Mouse (Mus musculus): ENCODE results near the gene Corin.

The Corin gene

GRCm38 (mm10) chr5:72443007-72443406, 61.3 kb downstream of the Corin start:
- no peak for DNase-seq (ENCODE audit: low spot score in 2 of 2)

GRCm38 (mm10) chr5:72441181-72441580, 63.1 kb downstream of the Corin start:
- no peak for DNase-seq (ENCODE audit: low spot score in 2 of 2)

- no peak for DNase-seq (ENCODE audit: low spot score in 2 of 2)
Measured at GRCm38 (mm10) chr5:72435085-72435484, 69.2 kb downstream of the Corin start.

GRCm38 (mm10) chr5:72431856-72432255, 72.4 kb downstream of the Corin start:
- DNase-seq (ENCODE audit: low spot score in 2 of 2): no peak

GRCm38 (mm10) chr5:72427556-72427955, 76.7 kb downstream of the Corin start:
- DNase-seq (ENCODE audit: low spot score in 2 of 2): no peak

GRCm38 (mm10) chr5:72425342-72426010, 78.8 kb downstream of the Corin start:
- DNase-seq (ENCODE audit: low spot score in 2 of 2): no peak

- DNase-seq (ENCODE audit: low spot score in 2 of 2): no peak
Measured at GRCm38 (mm10) chr5:72411874-72412329, 92.4 kb downstream of the Corin start.

GRCm38 (mm10) chr5:72410841-72411240, 93.4 kb downstream of the Corin start:
- DNase-seq (ENCODE audit: low spot score in 2 of 2): no peak

GRCm38 (mm10) chr5:72403376-72403775, 100.9 kb downstream of the Corin start:
- no peak for DNase-seq (ENCODE audit: low spot score in 2 of 2)

GRCm38 (mm10) chr5:72402913-72403312, 101.4 kb downstream of the Corin start:
- no peak for DNase-seq (ENCODE audit: low spot score in 2 of 2)

- DNase-seq (ENCODE audit: low spot score in 2 of 2): no peak
Measured at GRCm38 (mm10) chr5:72401778-72402177, 102.5 kb downstream of the Corin start.

GRCm38 (mm10) chr5:72401251-72401650, 103.0 kb downstream of the Corin start:
- DNase-seq (ENCODE audit: low spot score in 2 of 2): no peak

- DNase-seq (ENCODE audit: low spot score in 2 of 2): no peak
Measured at GRCm38 (mm10) chr5:72382148-72382547, 122.1 kb downstream of the Corin start.

GRCm38 (mm10) chr5:72380616-72381015, 123.7 kb downstream of the Corin start:
- DNase-seq (ENCODE audit: low spot score in 2 of 2): no peak

- no peak for DNase-seq (ENCODE audit: low spot score in 2 of 2)
Measured at GRCm38 (mm10) chr5:72368004-72368403, 136.3 kb downstream of the Corin start.

GRCm38 (mm10) chr5:72365801-72366200, 138.5 kb downstream of the Corin start:
- no peak for DNase-seq (ENCODE audit: low spot score in 2 of 2)

GRCm38 (mm10) chr5:72363838-72364237, 140.4 kb downstream of the Corin start:
- DNase-seq (ENCODE audit: low spot score in 2 of 2): no peak

- no peak for DNase-seq (ENCODE audit: low spot score in 2 of 2)
Measured at GRCm38 (mm10) chr5:72353746-72354145, 150.5 kb downstream of the Corin start.

- DNase-seq (ENCODE audit: low spot score in 2 of 2): peak in 1 of 2 experiments; percentile 21
Measured at GRCm38 (mm10) chr5:72350081-72350758, 154.1 kb downstream of the Corin start.

- no peak for DNase-seq (ENCODE audit: low spot score in 2 of 2)
Measured at GRCm38 (mm10) chr5:72348591-72348990, 155.7 kb downstream of the Corin start.

- no peak for DNase-seq (ENCODE audit: low spot score in 2 of 2)
Measured at GRCm38 (mm10) chr5:72335873-72336272, 168.4 kb downstream of the Corin start.

GRCm38 (mm10) chr5:72332901-72333300, 171.4 kb downstream of the Corin start:
- no peak for DNase-seq (ENCODE audit: low spot score in 2 of 2)

GRCm38 (mm10) chr5:72331217-72331616, 173.1 kb downstream of the Corin start:
- no peak for DNase-seq (ENCODE audit: low spot score in 2 of 2)

Data from frontal cortex, postnatal 25 days (tissue).